Mouse (Mus musculus) small intestine, adult 2 months (tissue): ENCODE results near the gene Gm9376. TPM values are rescaled to one million over a fixed set of nuclear protein-coding genes. Genes with fewer than 3 reads are reported as not detected.

Source experiments
- H3K27ac ChIP-seq: fragments of 200-500 bp; 2 replicates; pipeline ENCODE4 v1.5.1; 2012; ENCODE audit warnings: low read depth, low read length, control low read depth, inconsistent platforms; ENCODE audit not compliant: insufficient read depth
- H3K27me3 ChIP-seq: fragments of 200-500 bp; 2 replicates; pipeline ENCODE4 v1.6.1; 2012; ENCODE audit warnings: mild to moderate bottlenecking, moderate library complexity, low read length, inconsistent platforms; ENCODE audit not compliant: control insufficient read depth, insufficient read depth
- H3K36me3 ChIP-seq: fragments of 200-500 bp; 2 replicates; pipeline ENCODE4 v1.6.1; 2012; ENCODE audit warnings: mild to moderate bottlenecking, low read length, control low read depth, inconsistent platforms; ENCODE audit not compliant: control insufficient read depth, insufficient read depth
- H3K4me1 ChIP-seq: fragments of 200-500 bp; 2 replicates; pipeline ENCODE4 v1.6.1; 2012; ENCODE audit warnings: low read length, inconsistent platforms, mixed read lengths; ENCODE audit not compliant: control insufficient read depth, insufficient read depth, insufficient read length
- H3K4me3 ChIP-seq: fragments of 200-500 bp; 2 replicates; pipeline ENCODE4 v1.5.1; 2012; ENCODE audit warnings: low read depth, mild to moderate bottlenecking, control low read depth, inconsistent platforms, low read length, moderate library complexity
- CTCF ChIP-seq: fragments of 200-500 bp; IDR thresholded peaks from 2 replicates; pipeline ENCODE4 v1.5.1; 2012; ENCODE audit warnings: low read depth, mild to moderate bottlenecking, control low read depth, inconsistent platforms, low read length, moderate library complexity, mixed read lengths; ENCODE audit not compliant: insufficient replicate concordance, insufficient read length; ENCODE audit errors: extremely low read depth
- POLR2A ChIP-seq: fragments of 200-500 bp; IDR thresholded peaks from 2 replicates; pipeline ENCODE4 v1.6.1; 2012; ENCODE audit warnings: low read depth, mild to moderate bottlenecking, control low read depth, inconsistent platforms, low read length, moderate library complexity
- WGBS: fragments of 180-500 bp; shearing (Covaris S2); methylation state at CpG from one replicate; pipeline ENCODE4 v1.1.7; 2018; 5-methylcytosine and 5-hydroxymethylcytosine counted together
- polyA plus RNA-seq: library from polyadenylated mRNA; depleted of rRNA; stranded (reverse); fragments of >200 nt; gene quantifications from 2 replicates; pipeline ENCODE4 v1.2.3, GENCODE M21; 2012

Gene Gm9376
- polyA plus RNA-seq, 1 experiment: not detected

GRCm38 (mm10) chr14:118253381-118253780 lies 13.4 kb upstream of the Gm9376 start:
- Histone ChIP-seq H3K4me3 (no peak overlapping the region), H3K27ac (no peak overlapping the region), H3K27me3 (0 out of 2 replicates have a peak, but pooled peaks cover 2% of the 10 kb centered on the region), H3K4me1 (no peaks in the 10 kb centered on the region), H3K36me3 (no peaks in the 10 kb centered on the region)
- no peak for TF ChIP-seq CTCF
- TF ChIP-seq POLR2A: no peak
- 90% methylated on average over 6 of the region's 6 CpGs for WGBS

- H3K4me3 ChIP-seq: no peak overlapping the region
- 51% methylated on average over 4 of the region's 4 CpGs for WGBS
- H3K36me3 ChIP-seq: no peaks in the 10 kb centered on the region
- H3K4me1 ChIP-seq: no peaks in the 10 kb centered on the region
- H3K27me3 ChIP-seq: no peaks in the 10 kb centered on the region
- TF ChIP-seq POLR2A (no peak), CTCF (no peak)
- H3K27ac ChIP-seq: no peak overlapping the region
Observed at GRCm38 (mm10) chr14:118268849-118269248, 2.1 kb downstream of the Gm9376 start.

- Histone ChIP-seq H3K4me3 (no peak overlapping the region), H3K27ac (no peak overlapping the region), H3K36me3 (no peaks in the 10 kb centered on the region), H3K4me1 (no peaks in the 10 kb centered on the region), H3K27me3 (no peaks in the 10 kb centered on the region)
- 42% methylated on average over 6 of the region's 6 CpGs for WGBS
- TF ChIP-seq POLR2A (no peak), CTCF (no peak)
Observed at GRCm38 (mm10) chr14:118272594-118273555, 6.1 kb downstream of the Gm9376 start.

- Histone ChIP-seq H3K27me3 (no peaks in the 10 kb centered on the region), H3K4me1 (no peaks in the 10 kb centered on the region), H3K4me3 (no peak overlapping the region), H3K36me3 (no peaks in the 10 kb centered on the region), H3K27ac (no peak overlapping the region)
- no peak for TF ChIP-seq POLR2A
- no peak for TF ChIP-seq CTCF
- WGBS: 57% methylated on average over 7 of the region's 7 CpGs
Observed at GRCm38 (mm10) chr14:118277704-118278498, 11.1 kb downstream of the Gm9376 start.

- Histone ChIP-seq H3K27ac (no peak overlapping the region), H3K36me3 (no peaks in the 10 kb centered on the region), H3K4me1 (no peaks in the 10 kb centered on the region), H3K27me3 (no peaks in the 10 kb centered on the region), H3K4me3 (no peak overlapping the region)
- TF ChIP-seq CTCF (no peak), POLR2A (no peak)
- WGBS: 77% methylated on average over 3 of the region's 3 CpGs
Observed at GRCm38 (mm10) chr14:118282272-118282671, 15.5 kb downstream of the Gm9376 start.

GRCm38 (mm10) chr14:118282917-118283316 lies 16.2 kb downstream of the Gm9376 start:
- 29% methylated on average over 14 of the region's 14 CpGs for WGBS
- TF ChIP-seq POLR2A (no peak), CTCF (no peak)

GRCm38 (mm10) chr14:118286096-118286495 lies 19.3 kb downstream of the Gm9376 start:
- Histone ChIP-seq H3K27ac (no peak overlapping the region), H3K27me3 (no peaks in the 10 kb centered on the region)
- 86% methylated on average over 2 of the region's 2 CpGs for WGBS

More at GRCm38 (mm10) chr14:118282917-118283316, 16.2 kb downstream of the Gm9376 start:
- no peak overlapping the region for H3K4me3 ChIP-seq
- H3K27ac ChIP-seq: no peak overlapping the region
- H3K27me3 ChIP-seq: no peaks in the 10 kb centered on the region
- H3K4me1 ChIP-seq: no peaks in the 10 kb centered on the region
- H3K36me3 ChIP-seq: no peaks in the 10 kb centered on the region

More at GRCm38 (mm10) chr14:118286096-118286495, 19.3 kb downstream of the Gm9376 start:
- no peaks in the 10 kb centered on the region for H3K4me1 ChIP-seq
- H3K4me3 ChIP-seq: no peak overlapping the region
- TF ChIP-seq CTCF (no peak), POLR2A (no peak)
- no peaks in the 10 kb centered on the region for H3K36me3 ChIP-seq
